Mouse (Mus musculus): ENCODE results near the gene Syne1. TPM values are rescaled to one million over a fixed set of nuclear protein-coding genes. Genes with fewer than 3 reads are reported as not detected.

Syne1 gene
- polyA plus RNA-seq, 1 experiment from 2014 or later, result 5.6 TPM

- DNase-seq (ENCODE audit: low read depth, low spot score) (no peak), ATAC-seq (no peak)
- POLR2A ChIA-PET, result no interaction called here
- in situ Hi-C loops (cut with MboI; ENCODE audit: low pct_unique_long_range_greater_than_20kb), result no loop called here
- H3K27me3 ChIP-seq, result no peaks in the 10 kb centered on the region
- CTCF ChIA-PET, result no interaction called here
- TF ChIP-seq CTCF (IDR thresholded peaks at IDR 0.05), result no peak
These were observed 434.6 kb downstream of the Syne1 start for GRCm38 (mm10) chr10:5116720-5117119.

DNA sequence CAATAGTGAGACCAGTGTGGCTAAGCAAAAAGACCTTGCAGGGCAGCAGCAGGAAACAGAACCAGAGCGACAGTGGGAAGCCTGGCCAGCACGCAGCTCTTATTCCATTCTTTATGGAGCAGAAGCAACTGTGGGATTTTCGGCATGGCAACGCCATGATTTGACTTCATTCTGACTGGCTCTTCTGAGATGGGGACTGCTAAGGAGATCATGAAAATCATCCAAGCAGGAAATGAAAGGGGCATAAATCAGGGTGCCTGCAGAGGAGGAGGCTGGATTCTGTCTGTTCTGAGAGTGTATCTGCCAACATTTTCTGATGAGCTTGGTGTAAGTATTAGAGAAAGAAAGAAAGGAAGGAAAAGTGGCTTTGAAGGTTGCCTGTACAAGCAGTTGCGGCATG is 435.1 kb downstream of the Syne1 start:
- ATAC-seq (no peak), DNase-seq (ENCODE audit: low read depth, low spot score) (no peak)
- H3K27me3 ChIP-seq, result no peaks in the 10 kb centered on the region
- CTCF ChIA-PET, result no interaction called here
- POLR2A ChIA-PET, result no interaction called here
- in situ Hi-C loops (cut with MboI; ENCODE audit: low pct_unique_long_range_greater_than_20kb), result no loop called here
- no peak for TF ChIP-seq CTCF (IDR thresholded peaks at IDR 0.05)

DNA sequence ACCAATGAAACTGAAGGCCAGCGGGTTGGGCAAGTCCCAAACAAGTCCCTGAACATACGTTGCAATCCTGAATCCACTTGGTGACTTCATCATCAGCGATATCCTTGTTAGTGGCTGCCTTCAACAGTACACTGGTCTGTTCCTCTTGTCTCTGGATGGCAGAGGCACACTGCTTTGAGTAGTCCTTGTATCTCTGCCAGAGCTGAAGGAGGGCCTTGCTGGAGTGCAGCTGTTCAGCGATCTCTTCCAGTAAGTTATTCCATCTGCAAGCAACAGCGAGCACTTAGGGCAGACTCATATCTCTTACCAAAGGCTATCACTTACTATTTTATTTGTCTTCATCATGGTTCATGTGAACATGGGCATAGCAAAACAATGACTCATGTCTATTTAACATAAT is 440.5 kb downstream of the Syne1 start:
- ChIA-PET CTCF (interaction anchor here (1.5 kb wide), 1 partner anchor 10 kb away, joined by 3 read pairs; no protein-coding TSS in a partner anchor), POLR2A (no interaction called here)
- TF ChIP-seq CTCF (IDR thresholded peaks at IDR 0.05), result no peak
- no peak for DNase-seq (ENCODE audit: low read depth, low spot score)
- no peaks in the 10 kb centered on the region for H3K27me3 ChIP-seq
- ATAC-seq, result peak; percentile 57
- in situ Hi-C loops (cut with MboI; ENCODE audit: low pct_unique_long_range_greater_than_20kb), result no loop called here

DNA sequence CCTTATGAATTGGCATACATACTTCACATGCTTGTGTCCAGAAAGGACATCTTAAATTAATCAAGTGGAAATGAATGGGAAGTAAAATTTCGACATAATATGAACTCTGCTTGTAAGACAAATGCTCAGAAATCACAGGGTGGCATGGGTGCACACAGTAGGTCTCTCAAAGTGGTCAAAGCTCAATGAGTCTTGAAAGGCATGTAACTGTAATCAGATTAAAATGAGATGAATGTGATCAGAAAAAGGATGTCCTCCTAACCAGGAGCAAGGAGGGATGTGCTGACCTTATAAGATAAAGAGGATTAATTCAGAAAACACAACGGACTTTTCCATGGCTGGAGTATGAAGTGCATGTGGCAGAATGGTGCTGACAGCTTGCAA is 453.5 kb downstream of the Syne1 start:
- CTCF ChIA-PET, result interaction anchor here (1.4 kb wide), 1 partner anchor 9 kb away, joined by 4 read pairs; no protein-coding TSS in a partner anchor
- H3K27me3 ChIP-seq, result no peaks in the 10 kb centered on the region
- in situ Hi-C loops (cut with MboI; ENCODE audit: low pct_unique_long_range_greater_than_20kb), result no loop called here
- DNase-seq (ENCODE audit: low read depth, low spot score), result no peak
- TF ChIP-seq CTCF (IDR thresholded peaks at IDR 0.05), result no peak
- POLR2A ChIA-PET, result no interaction called here
- no peak for ATAC-seq

GRCm38 (mm10) chr10:5096996-5097753 is 454.1 kb downstream of the Syne1 start:
- ChIA-PET CTCF (interaction anchor here (1.4 kb wide), 1 partner anchor 9 kb away, joined by 4 read pairs; no protein-coding TSS in a partner anchor), POLR2A (no interaction called here)
- H3K27me3 ChIP-seq, result no peaks in the 10 kb centered on the region
- in situ Hi-C loops (cut with MboI; ENCODE audit: low pct_unique_long_range_greater_than_20kb), result no loop called here
- ATAC-seq, result no peak
- no peak for TF ChIP-seq CTCF (IDR thresholded peaks at IDR 0.05)
- no peak for DNase-seq (ENCODE audit: low read depth, low spot score)

DNA sequence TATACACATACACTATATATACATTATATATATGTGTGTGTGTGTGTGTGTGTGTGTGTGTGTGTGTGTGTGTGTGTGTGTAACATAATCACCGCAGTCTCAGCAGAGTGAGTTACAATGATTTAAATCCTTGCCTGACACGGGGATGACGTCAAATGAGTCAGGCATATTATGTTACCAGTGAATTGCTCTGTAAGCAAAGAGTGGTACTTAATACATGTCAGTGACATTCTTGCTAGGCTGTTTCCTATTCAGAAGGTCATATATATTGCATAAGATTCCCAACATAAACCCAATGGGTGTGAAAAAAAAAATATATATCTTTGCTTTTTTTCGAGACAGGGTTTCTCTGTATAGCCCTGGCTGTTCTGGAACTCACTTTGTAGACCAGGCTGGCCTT is 462.1 kb downstream of the Syne1 start:
- ATAC-seq (no peak), DNase-seq (ENCODE audit: low read depth, low spot score) (no peak)
- ChIA-PET CTCF (interaction anchor here (1.2 kb wide), 1 partner anchor 8 kb away, joined by 4 read pairs; no protein-coding TSS in a partner anchor), POLR2A (no interaction called here)
- in situ Hi-C loops (cut with MboI; ENCODE audit: low pct_unique_long_range_greater_than_20kb), result no loop called here
- H3K27me3 ChIP-seq, result no peaks in the 10 kb centered on the region
- TF ChIP-seq CTCF (IDR thresholded peaks at IDR 0.05), result no peak

GRCm38 (mm10) chr10:5087336-5087735 is 463.9 kb downstream of the Syne1 start:
- in situ Hi-C loops (cut with MboI; ENCODE audit: low pct_unique_long_range_greater_than_20kb), result no loop called here
- ChIA-PET POLR2A (no interaction called here), CTCF (no interaction called here)
- no peaks in the 10 kb centered on the region for H3K27me3 ChIP-seq
- no peak for TF ChIP-seq CTCF (IDR thresholded peaks at IDR 0.05)
- no peak for DNase-seq (ENCODE audit: low read depth, low spot score)
- no peak for ATAC-seq

- H3K27me3 ChIP-seq, result no peaks in the 10 kb centered on the region
- ChIA-PET CTCF (no interaction called here), POLR2A (no interaction called here)
- DNase-seq (ENCODE audit: low read depth, low spot score) (no peak), ATAC-seq (peak; percentile 28)
- in situ Hi-C loops (cut with MboI; ENCODE audit: low pct_unique_long_range_greater_than_20kb), result no loop called here
- no peak for TF ChIP-seq CTCF (IDR thresholded peaks at IDR 0.05)
These were observed 465.0 kb downstream of the Syne1 start for GRCm38 (mm10) chr10:5086329-5086728.

GRCm38 (mm10) chr10:5085792-5086191 is 465.5 kb downstream of the Syne1 start:
- DNase-seq (ENCODE audit: low read depth, low spot score), result peak; percentile 64
- peak; percentile 98 for ATAC-seq
- no peak for TF ChIP-seq CTCF (IDR thresholded peaks at IDR 0.05)

DNA sequence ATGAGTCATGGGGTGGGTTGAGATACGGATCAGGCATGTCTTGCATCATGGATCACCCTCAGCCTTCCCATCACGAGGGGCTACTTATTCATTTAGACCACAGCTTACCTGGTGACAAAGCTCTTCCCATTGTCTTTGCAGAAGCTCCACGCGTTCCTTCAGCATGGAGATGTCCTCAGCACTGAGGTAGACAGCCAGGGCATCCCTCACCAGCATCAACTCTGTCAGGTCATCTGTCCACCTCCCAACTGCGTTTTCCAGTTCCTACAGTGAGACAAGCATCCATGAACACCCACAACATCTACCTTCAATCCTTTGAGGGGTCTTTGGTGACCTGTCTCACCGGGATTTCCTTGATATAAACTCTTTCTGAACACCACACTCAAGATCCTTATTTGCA is 467.6 kb downstream of the Syne1 start:
- ChIA-PET POLR2A (no interaction called here), CTCF (no interaction called here)
- ATAC-seq, result no peak
- no peak for TF ChIP-seq CTCF (IDR thresholded peaks at IDR 0.05)
- no peak for DNase-seq (ENCODE audit: low read depth, low spot score)
- in situ Hi-C loops (cut with MboI; ENCODE audit: low pct_unique_long_range_greater_than_20kb), result no loop called here
- H3K27me3 ChIP-seq, result no peaks in the 10 kb centered on the region

More at GRCm38 (mm10) chr10:5085792-5086191, 465.5 kb downstream of the Syne1 start:
- ChIA-PET POLR2A (no interaction called here), CTCF (no interaction called here)
- no peaks in the 10 kb centered on the region for H3K27me3 ChIP-seq
- in situ Hi-C loops (cut with MboI; ENCODE audit: low pct_unique_long_range_greater_than_20kb), result no loop called here

DNA sequence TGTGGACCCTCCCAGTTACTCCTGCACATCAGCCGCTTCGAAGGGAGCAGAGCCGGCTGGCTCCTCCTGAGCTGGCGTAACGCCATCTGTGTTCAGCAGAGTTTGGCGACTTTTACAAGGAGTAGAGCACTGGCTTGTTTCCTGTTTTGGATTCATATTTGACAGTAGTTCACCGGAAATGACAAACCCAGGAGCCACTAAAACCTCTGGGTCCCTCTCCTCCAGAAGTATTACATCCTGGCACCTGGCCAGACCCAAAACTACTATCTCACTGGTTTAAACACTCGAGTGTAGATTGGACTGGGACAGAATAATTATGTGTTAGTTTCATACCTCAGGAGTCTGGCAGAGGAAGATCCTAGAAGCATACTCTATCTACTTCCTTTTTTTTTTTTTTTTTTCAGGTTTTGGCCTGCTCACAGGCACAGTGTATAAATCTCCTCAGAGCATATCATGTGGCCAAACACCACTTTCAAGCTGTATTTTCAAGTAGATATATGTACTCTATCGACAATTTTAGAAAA is 471.3 kb downstream of the Syne1 start:
- in situ Hi-C loops (cut with MboI; ENCODE audit: low pct_unique_long_range_greater_than_20kb), result no loop called here
- POLR2A ChIA-PET, result interaction anchor here (0.6 to 0.8 kb wide), 3 partner anchors 87 to 385 kb away, joined by 3 to 4 read pairs (median 3); no protein-coding TSS in a partner anchor
- DNase-seq (ENCODE audit: low read depth, low spot score) (no peak), ATAC-seq (no peak)
- CTCF ChIA-PET, result interaction anchor here (1.0 kb wide), 1 partner anchor 37 kb away, joined by 3 read pairs; no protein-coding TSS in a partner anchor
- H3K27me3 ChIP-seq, result no peaks in the 10 kb centered on the region
- no peak for TF ChIP-seq CTCF (IDR thresholded peaks at IDR 0.05)
